Mouse (Mus musculus): ENCODE results near the gene Wdr86.

DNA sequence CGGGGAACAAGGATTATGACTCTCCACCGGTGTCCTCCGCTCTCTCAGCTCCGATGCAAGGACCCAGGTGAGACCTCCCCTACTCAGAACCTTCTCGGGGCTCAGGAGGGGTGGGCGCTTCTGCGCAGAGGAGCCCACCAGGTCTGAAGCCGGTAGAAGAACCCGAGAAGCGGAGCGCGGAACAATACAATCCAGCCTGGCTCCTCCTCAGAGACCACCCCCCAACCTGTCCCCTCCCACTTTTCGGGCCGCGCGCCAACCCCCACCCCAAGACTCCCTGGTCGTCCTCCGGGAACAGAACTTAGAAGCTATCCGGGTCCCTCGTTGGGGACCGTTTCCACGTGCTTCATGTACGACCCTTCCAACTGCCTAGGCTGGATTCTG is at the start of gene Wdr86:
- no peak for TF ChIP-seq CTCF (IDR thresholded peaks at IDR 0.05; ENCODE audit: low read depth)
- TF ChIP-seq EP300 (optimal IDR thresholded peaks at IDR 0.05): no peak

Data from stomach, postnatal 0 days (tissue).